In genomic region chr5:4066476-4067115, GRCm38 (mm10) we compare ENCODE assay signal across 12 mouse cellular contexts. TPM values are rescaled to one million over a fixed set of nuclear protein-coding genes. Genes with fewer than 3 reads are reported as not detected.
DNase-seq lines count a peak whose midpoint lies in the region; ATAC-seq and TF ChIP-seq lines count a peak whose summit lies in the region.
"Had no signal": no experiment of that assay in that cellular context is flagged by ENCODE, and none has a peak within 500 bp of the region (broad histone marks: within the 10 kb centered on the region; RNA-seq: fewer than 3 reads in every experiment).

No protein-coding gene starts in this region.

- DNase-seq in cerebellum, postnatal 10 days = no peak
- no peak for DNase-seq in hindbrain, embryonic 10.5 days (ENCODE audit: low spot score)
- no peak for DNase-seq in lung, postnatal 25 days (ENCODE audit: low spot score)
- no peak for DNase-seq in hindbrain, postnatal 0 days (ENCODE audit: low spot score)
- no peak for DNase-seq in adrenal gland, postnatal 14 days
- DNase-seq: adrenal gland, postnatal 36 days; left cerebral cortex, postnatal 4 days; right cerebral cortex, postnatal 4 days had no signal

- H3K27ac ChIP-seq in hindbrain, embryonic 12.5 days = no peak overlapping the region
- no peak overlapping the region for H3K27ac ChIP-seq in hindbrain, embryonic 10.5 days
- H3K27ac ChIP-seq in lung, embryonic 16.5 days (ENCODE audit: low read length) = no peak overlapping the region
- no peak overlapping the region for H3K27ac ChIP-seq in hindbrain, postnatal 0 days

- H3K4me1 ChIP-seq in hindbrain, embryonic 12.5 days = no peaks in the 10 kb centered on the region
- H3K4me1 ChIP-seq in hindbrain, embryonic 10.5 days (replicated peaks) = no peaks in the 10 kb centered on the region
- no peaks in the 10 kb centered on the region for H3K4me1 ChIP-seq in lung, embryonic 16.5 days (replicated peaks; ENCODE audit: control insufficient read depth, insufficient read depth, low read length)
- H3K4me1 ChIP-seq in hindbrain, postnatal 0 days (ENCODE audit: insufficient read depth, low read length) = no peaks in the 10 kb centered on the region

- no peaks in the 10 kb centered on the region for H3K27me3 ChIP-seq in hindbrain, embryonic 12.5 days
- H3K27me3 ChIP-seq in hindbrain, embryonic 10.5 days (ENCODE audit: insufficient read depth, poor library complexity, severe bottlenecking) = no peaks in the 10 kb centered on the region
- H3K27me3 ChIP-seq in lung, embryonic 16.5 days (ENCODE audit: control insufficient read depth, insufficient read depth, low read depth, low read length) = no peaks in the 10 kb centered on the region
- no peaks in the 10 kb centered on the region for H3K27me3 ChIP-seq in hindbrain, postnatal 0 days (ENCODE audit: insufficient read depth, low read length)

- H3K36me3 ChIP-seq in hindbrain, embryonic 12.5 days = peaks cover 89% of the 10 kb centered on the region
- H3K36me3 ChIP-seq in hindbrain, embryonic 10.5 days = peaks cover 97% of the 10 kb centered on the region
- H3K36me3 ChIP-seq in lung, embryonic 16.5 days (ENCODE audit: control insufficient read depth, insufficient read depth, low read length) = peaks cover 27% of the 10 kb centered on the region
- H3K36me3 ChIP-seq in hindbrain, postnatal 0 days (ENCODE audit: insufficient read depth, low read length) = peaks cover 71% of the 10 kb centered on the region

- no peak overlapping the region for H3K9ac ChIP-seq in hindbrain, embryonic 12.5 days
- H3K9ac ChIP-seq in lung, embryonic 16.5 days (ENCODE audit: low read length) = no peak overlapping the region
- no peak overlapping the region for H3K9ac ChIP-seq in hindbrain, postnatal 0 days (replicated peaks; ENCODE audit: low read length)

- H3K9me3 ChIP-seq in hindbrain, embryonic 12.5 days (replicated peaks) = no peaks in the 10 kb centered on the region
- H3K9me3 ChIP-seq in hindbrain, embryonic 10.5 days = no peaks in the 10 kb centered on the region
- no peaks in the 10 kb centered on the region for H3K9me3 ChIP-seq in lung, embryonic 16.5 days (ENCODE audit: control insufficient read depth, low read length)
- H3K9me3 ChIP-seq in hindbrain, postnatal 0 days (ENCODE audit: low read length) = no peaks in the 10 kb centered on the region

- 93% methylated on average over 18 of the region's 18 CpGs for WGBS in hindbrain, embryonic 12.5 days
- WGBS in hindbrain, embryonic 10.5 days = 96% methylated on average over 18 of the region's 18 CpGs
- WGBS in lung, embryonic 16.5 days = 84% methylated on average over 18 of the region's 18 CpGs
- 95% methylated on average over 18 of the region's 18 CpGs for WGBS in hindbrain, postnatal 0 days

- H3K4me3 ChIP-seq in hindbrain, embryonic 12.5 days = no peak overlapping the region
- no peak overlapping the region for H3K4me3 ChIP-seq in hindbrain, embryonic 10.5 days
- no peak overlapping the region for H3K4me3 ChIP-seq in lung, embryonic 16.5 days (ENCODE audit: low read length)
- no peak overlapping the region for H3K4me3 ChIP-seq in hindbrain, postnatal 0 days (ENCODE audit: low read length)

- no peak for TF ChIP-seq CTCF in hindbrain, postnatal 0 days (IDR thresholded peaks at IDR 0.05; ENCODE audit: low read depth)

- 0 out of 2 replicates have a peak, but pooled peaks have one; percentile 41 for ATAC-seq in cerebellum, adult (ENCODE audit: insufficient number of reproducible peaks, low FRiP score, low TSS enrichment)
- ATAC-seq in hindbrain, embryonic 12.5 days (ENCODE audit: low FRiP score) = peak; percentile 32; the same call in 1 of the 2 replicates
- ATAC-seq in lung, embryonic 16.5 days (ENCODE audit: low read depth) = peak; percentile 54
- ATAC-seq in hindbrain, postnatal 0 days = peak; percentile 45; the same call in 1 of the 2 replicates
- ATAC-seq: intestine, postnatal 0 days had no signal

- H3K4me2 ChIP-seq in hindbrain, embryonic 12.5 days (replicated peaks) = no peak overlapping the region
- no peak overlapping the region for H3K4me2 ChIP-seq in lung, embryonic 16.5 days (ENCODE audit: low read depth, low read length)
- H3K4me2 ChIP-seq in hindbrain, postnatal 0 days (ENCODE audit: low read depth, low read length) = no peak overlapping the region

RNA-seq across cellular contexts. Expression of gene Cyp51, which starts 38.0 kb away (rescaled TPM):
- 137 and 149 TPM in 2 replicates for polyA plus RNA-seq in hindbrain, embryonic 12.5 days (2016; fragmentation: Nextera tagmentation; extraction: Ambion mirVana)
- polyA plus RNA-seq in hindbrain, embryonic 10.5 days (2016; fragmentation: Nextera tagmentation; extraction: Ambion mirVana) = 115 and 131 TPM in 2 replicates
- 33.2 and 38.1 TPM in 2 replicates for polyA plus RNA-seq in lung, embryonic 16.5 days (2015; fragmentation: Nextera tagmentation; extraction: Ambion mirVana)
- 156 and 221 TPM in 2 replicates for total RNA-seq in hindbrain, postnatal 0 days (2014; rRNA removed)
- polyA plus RNA-seq in hindbrain, postnatal 0 days (2015; fragmentation: Nextera tagmentation; extraction: Ambion mirVana) = 100 and 104 TPM in 2 replicates
- total RNA-seq in adrenal gland, postnatal 14 days (2021) = 34.6 and 43.6 TPM in 2 replicates
